Mouse (Mus musculus) stomach, postnatal 0 days (tissue): ENCODE data around the gene Dytn.

Experiments used
- CTCF ChIP-seq: IDR thresholded peaks from 2 replicates; pipeline ENCODE4 v1.5.1; 2016; ENCODE audit warnings: antibody characterized with exemption, low read depth, mild to moderate bottlenecking, moderate library complexity
- EP300 ChIP-seq: optimal IDR thresholded peaks from 2 replicates; pipeline ENCODE3; 2016; ENCODE audit warnings: antibody characterized with exemption

- TF ChIP-seq CTCF (no peak), EP300 (no peak)
Observed at GRCm38 (mm10) chr1:63576803-63577202, 109.9 kb downstream of the Dytn start.
